In genomic region chr4:98922061-98922642, GRCm38 (mm10) we compare ENCODE assay signal across 8 mouse cellular contexts. TPM values are rescaled to one million over a fixed set of nuclear protein-coding genes. Genes with fewer than 3 reads are reported as not detected.
DNase-seq lines count a peak whose midpoint lies in the region; ATAC-seq and TF ChIP-seq lines count a peak whose summit lies in the region.

No protein-coding gene starts in this region.

- peaks cover 16% of the 10 kb centered on the region for H3K4me1 ChIP-seq in embryonic facial prominence, embryonic 13.5 days
- peaks cover 21% of the 10 kb centered on the region for H3K4me1 ChIP-seq in hindbrain, embryonic 13.5 days (replicated peaks)
- peaks cover 15% of the 10 kb centered on the region for H3K4me1 ChIP-seq in limb, embryonic 15.5 days
- H3K4me1 ChIP-seq in neural tube, embryonic 12.5 days, result peaks cover 17% of the 10 kb centered on the region

- no peak for TF ChIP-seq CTCF in left cerebral cortex, adult 2 months (IDR thresholded peaks at IDR 0.05)

- H3K9me3 ChIP-seq in embryonic facial prominence, embryonic 13.5 days, result 0 out of 2 replicates have a peak, but pooled peaks cover 4% of the 10 kb centered on the region
- H3K9me3 ChIP-seq in hindbrain, embryonic 13.5 days, result 0 out of 2 replicates have a peak, but pooled peaks cover 3% of the 10 kb centered on the region
- H3K9me3 ChIP-seq in limb, embryonic 15.5 days, result no peaks in the 10 kb centered on the region
- H3K9me3 ChIP-seq in neural tube, embryonic 12.5 days, result no peaks in the 10 kb centered on the region

- H3K4me2 ChIP-seq in embryonic facial prominence, embryonic 13.5 days, result peak overlapping the region; percentile 73
- peak overlapping the region; percentile 91 for H3K4me2 ChIP-seq in hindbrain, embryonic 13.5 days
- peak overlapping the region; percentile 67 for H3K4me2 ChIP-seq in limb, embryonic 15.5 days
- peak overlapping the region; percentile 87 for H3K4me2 ChIP-seq in neural tube, embryonic 12.5 days (replicated peaks)

- WGBS in embryonic facial prominence, embryonic 13.5 days, result 12% methylated on average over 18 of the region's 18 CpGs
- 16% methylated on average over 18 of the region's 18 CpGs for WGBS in hindbrain, embryonic 13.5 days
- 13% methylated on average over 18 of the region's 18 CpGs for WGBS in limb, embryonic 15.5 days
- WGBS in neural tube, embryonic 12.5 days, result 15% methylated on average over 18 of the region's 18 CpGs

- no peak for ATAC-seq in embryonic facial prominence, embryonic 13.5 days (ENCODE audit: insufficient number of reproducible peaks, insufficient read depth, low FRiP score, low TSS enrichment, low read depth)
- peak; percentile 16; the same call in 1 of the 2 replicates for ATAC-seq in hindbrain, embryonic 13.5 days (ENCODE audit: low FRiP score)
- no peak for ATAC-seq in limb, embryonic 15.5 days (ENCODE audit: insufficient number of reproducible peaks, low FRiP score, low TSS enrichment, low read depth)
- peak; percentile 13 for ATAC-seq in neural tube, embryonic 12.5 days (ENCODE audit: low FRiP score, low read depth)

- no peak for DNase-seq in left cerebral cortex, adult 2 months (ENCODE audit: extremely low spot score in 1 of 2, low spot score in 2 of 2)
- no peak for DNase-seq in left cerebral cortex, adult 9 months (ENCODE audit: low spot score in 2 of 2)
- peak; percentile 34 for DNase-seq in R1 (ENCODE audit: low read depth, low spot score)
- no peak for DNase-seq in natural killer cell, adult 2 months (ENCODE audit: low spot score in 2 of 2)

- H3K27me3 ChIP-seq in embryonic facial prominence, embryonic 13.5 days, result no peaks in the 10 kb centered on the region
- H3K27me3 ChIP-seq in hindbrain, embryonic 13.5 days, result no peaks in the 10 kb centered on the region
- no peaks in the 10 kb centered on the region for H3K27me3 ChIP-seq in limb, embryonic 15.5 days
- H3K27me3 ChIP-seq in neural tube, embryonic 12.5 days (replicated peaks), result no peaks in the 10 kb centered on the region

- peak overlapping the region; percentile 87 for H3K9ac ChIP-seq in embryonic facial prominence, embryonic 13.5 days
- peak overlapping the region; percentile 83 for H3K9ac ChIP-seq in hindbrain, embryonic 13.5 days
- peak overlapping the region; percentile 66 for H3K9ac ChIP-seq in limb, embryonic 15.5 days
- peak overlapping the region; percentile 67 for H3K9ac ChIP-seq in neural tube, embryonic 12.5 days

- intact Hi-C loops in left cerebral cortex, adult 2 months (cut with DNase I), result loop anchor here (2.0 to 5.0 kb wide), 2 partner anchors 199 to 270 kb away; partner anchors contain the start of genes Atg4c and Dock7

- peak overlapping the region; percentile 90 for H3K27ac ChIP-seq in left cerebral cortex, adult 2 months
- peak overlapping the region; percentile 100 for H3K27ac ChIP-seq in embryonic facial prominence, embryonic 13.5 days
- H3K27ac ChIP-seq in hindbrain, embryonic 13.5 days, result peak overlapping the region; percentile 99
- peak overlapping the region; percentile 98 for H3K27ac ChIP-seq in limb, embryonic 15.5 days
- peak overlapping the region; percentile 76 for H3K27ac ChIP-seq in neural tube, embryonic 12.5 days

- H3K4me3 ChIP-seq in left cerebral cortex, adult 2 months, result peak overlapping the region; percentile 93
- H3K4me3 ChIP-seq in embryonic facial prominence, embryonic 13.5 days, result peak overlapping the region; percentile 89
- peak overlapping the region; percentile 87 for H3K4me3 ChIP-seq in hindbrain, embryonic 13.5 days
- peak overlapping the region; percentile 97 for H3K4me3 ChIP-seq in limb, embryonic 15.5 days
- peak overlapping the region; percentile 49 for H3K4me3 ChIP-seq in neural tube, embryonic 12.5 days

- H3K36me3 ChIP-seq in embryonic facial prominence, embryonic 13.5 days, result no peaks in the 10 kb centered on the region
- H3K36me3 ChIP-seq in hindbrain, embryonic 13.5 days, result no peaks in the 10 kb centered on the region
- no peaks in the 10 kb centered on the region for H3K36me3 ChIP-seq in limb, embryonic 15.5 days
- no peaks in the 10 kb centered on the region for H3K36me3 ChIP-seq in neural tube, embryonic 12.5 days

RNA-seq across cellular contexts. Expression of gene Usp1, which starts 1.5 kb away (rescaled TPM):
- total RNA-seq in left cerebral cortex, adult 2 months (2021), result 10 to 100 TPM; 21.3 to 21.5 TPM
- 107 and 109 TPM in 2 replicates for polyA plus RNA-seq in embryonic facial prominence, embryonic 13.5 days (2015; fragmentation: Nextera tagmentation; extraction: Ambion mirVana)
- polyA plus RNA-seq in hindbrain, embryonic 13.5 days (2015; fragmentation: Nextera tagmentation; extraction: Ambion mirVana), result 32.0 and 37.5 TPM in 2 replicates
- polyA plus RNA-seq in limb, embryonic 15.5 days (2015; fragmentation: Nextera tagmentation; extraction: Ambion mirVana), result 66.6 and 82.6 TPM in 2 replicates
- polyA plus RNA-seq in neural tube, embryonic 12.5 days (2016; fragmentation: Nextera tagmentation; extraction: Ambion mirVana), result 76.8 and 83.2 TPM in 2 replicates

Comparison
In these comparisons a context has a peak if more than half of its experiments do, and no peak if none do; other contexts are left out.
1. ATAC-seq: peak in hindbrain, embryonic 13.5 days (single experiment) and neural tube, embryonic 12.5 days (single experiment); none in embryonic facial prominence, embryonic 13.5 days (single experiment) and limb, embryonic 15.5 days (single experiment).
2. Peak in every context shown above with its lines, with median percentiles within 50 percentile points of each other: H3K27ac ChIP-seq, H3K4me3 ChIP-seq, H3K4me2 ChIP-seq and H3K9ac ChIP-seq.